Mouse (Mus musculus) hindbrain, embryonic 15.5 days (tissue): ENCODE data around the gene Gap43. TPM values are rescaled to one million over a fixed set of nuclear protein-coding genes. Genes with fewer than 3 reads are reported as not detected.
A peak's percentile ranks its signal among the peaks of the same experiment; 100 is the strongest.

Source experiments
- ATAC-seq: fragments of 200-750 bp; cut with Nextera tagmentation; 2 replicates; pipeline ENCODE4 v1.8.0; 2017; ENCODE audit warnings: low read depth, moderate number of reproducible peaks, moderate TSS enrichment; ENCODE audit not compliant: low FRiP score
- H3K27ac ChIP-seq: fragments of 300-500 bp; sonication (generic); replicated peaks from 2 replicates; pipeline ENCODE4 v1.5.1; 2015; ENCODE audit warnings: mild to moderate bottlenecking, inconsistent platforms
- H3K27me3 ChIP-seq: fragments of 300-500 bp; sonication (generic); 2 replicates; pipeline ENCODE4 v1.6.1; 2015; ENCODE audit warnings: control low read depth, inconsistent platforms
- H3K36me3 ChIP-seq: fragments of 300-500 bp; sonication (generic); 2 replicates; pipeline ENCODE4 v1.6.1; 2015; ENCODE audit warnings: control low read depth, inconsistent platforms
- H3K4me1 ChIP-seq: fragments of 300-500 bp; sonication (generic); replicated peaks from 2 replicates; pipeline ENCODE4 v1.6.1; 2015; ENCODE audit warnings: control low read depth, inconsistent platforms
- H3K4me2 ChIP-seq: fragments of 300-500 bp; sonication (generic); 2 replicates; pipeline ENCODE4 v1.6.1; 2015; ENCODE audit warnings: moderate library complexity, mild to moderate bottlenecking, inconsistent platforms
- H3K4me3 ChIP-seq: fragments of 300-500 bp; sonication (generic); 2 replicates; pipeline ENCODE4 v1.5.1; 2015; ENCODE audit warnings: mild to moderate bottlenecking, inconsistent platforms
- H3K9ac ChIP-seq: fragments of 300-500 bp; sonication (generic); 2 replicates; pipeline ENCODE4 v1.6.1; 2015; ENCODE audit warnings: inconsistent platforms
- H3K9me3 ChIP-seq: fragments of 300-500 bp; sonication (generic); 2 replicates; pipeline ENCODE4 v1.6.1; 2016; ENCODE audit warnings: control low read depth, inconsistent platforms
- WGBS: fragments of 180-500 bp; shearing (Covaris S2); methylation state at CpG from one replicate; pipeline ENCODE4 v1.1.7; 2015; 5-methylcytosine and 5-hydroxymethylcytosine counted together
- polyA plus RNA-seq: library from polyadenylated mRNA; unstranded; fragments of >200 nt; fragmentation: Nextera tagmentation; extraction: Ambion mirVana; gene quantifications from 2 replicates; pipeline ENCODE4 v1.2.1, GENCODE M21; 2015

Gap43 gene
- polyA plus RNA-seq, 1 experiment from 2014 or later, result 1,507 TPM

GRCm38 (mm10) chr16:42337663-42338062 lies 2.8 kb downstream of the Gap43 start:
- Histone ChIP-seq H3K9ac (peak overlapping the region; percentile 87), H3K4me3 (peak overlapping the region; percentile 82), H3K27me3 (no peaks in the 10 kb centered on the region), H3K4me1 (peaks cover 39% of the 10 kb centered on the region), H3K27ac (peak overlapping the region; percentile 90), H3K36me3 (no peaks in the 10 kb centered on the region), H3K9me3 (no peaks in the 10 kb centered on the region), H3K4me2 (peak overlapping the region; percentile 51)
- ATAC-seq, result no peak
- 38% methylated on average over 2 of the region's 2 CpGs for WGBS

GRCm38 (mm10) chr16:42336610-42337009 lies 3.8 kb downstream of the Gap43 start:
- peak overlapping the region; percentile 90 for H3K27ac ChIP-seq
- H3K4me2 ChIP-seq, result peak overlapping the region; percentile 51

GRCm38 (mm10) chr16:42332321-42332720 lies 8.1 kb downstream of the Gap43 start:
- Histone ChIP-seq H3K27ac (no peak overlapping the region), H3K4me1 (peaks cover 42% of the 10 kb centered on the region), H3K9ac (no peak overlapping the region), H3K4me3 (no peak overlapping the region), H3K9me3 (no peaks in the 10 kb centered on the region), H3K36me3 (peaks cover 6% of the 10 kb centered on the region; the same call in 1 of the 2 replicates), H3K4me2 (no peak overlapping the region), H3K27me3 (no peaks in the 10 kb centered on the region)
- peak; percentile 50 for ATAC-seq
- 36% methylated on average over 4 of the region's 4 CpGs for WGBS

More at GRCm38 (mm10) chr16:42336610-42337009, 3.8 kb downstream of the Gap43 start:
- WGBS, result 32% methylated on average over 2 of the region's 2 CpGs
- no peak for ATAC-seq
- Histone ChIP-seq H3K27me3 (no peaks in the 10 kb centered on the region), H3K9me3 (no peaks in the 10 kb centered on the region), H3K36me3 (no peaks in the 10 kb centered on the region), H3K4me1 (peaks cover 44% of the 10 kb centered on the region), H3K9ac (peak overlapping the region; percentile 24), H3K4me3 (peak overlapping the region; percentile 82)

- no peak overlapping the region for H3K4me2 ChIP-seq
- H3K4me3 ChIP-seq, result no peak overlapping the region
- H3K27ac ChIP-seq, result no peak overlapping the region
- H3K9me3 ChIP-seq, result no peaks in the 10 kb centered on the region
- H3K9ac ChIP-seq, result no peak overlapping the region
- H3K27me3 ChIP-seq, result no peaks in the 10 kb centered on the region
- no peak for ATAC-seq
- WGBS, result 82% methylated on average over 2 of the region's 2 CpGs
- peaks cover 6% of the 10 kb centered on the region; the same call in 1 of the 2 replicates for H3K36me3 ChIP-seq
- H3K4me1 ChIP-seq, result no peaks in the 10 kb centered on the region
Measured at GRCm38 (mm10) chr16:42326191-42326590, 14.3 kb downstream of the Gap43 start.

- H3K9ac ChIP-seq, result no peak overlapping the region
- H3K36me3 ChIP-seq, result 0 out of 2 replicates have a peak, but pooled peaks cover under 1% of the 10 kb centered on the region
- no peak overlapping the region for H3K4me2 ChIP-seq
- ATAC-seq, result no peak
- no peaks in the 10 kb centered on the region for H3K4me1 ChIP-seq
- H3K4me3 ChIP-seq, result no peak overlapping the region
- no peaks in the 10 kb centered on the region for H3K9me3 ChIP-seq
- no peaks in the 10 kb centered on the region for H3K27me3 ChIP-seq
- no peak overlapping the region for H3K27ac ChIP-seq
Measured at GRCm38 (mm10) chr16:42325536-42325935, 14.9 kb downstream of the Gap43 start.

- Histone ChIP-seq H3K27ac (no peak overlapping the region), H3K4me2 (no peak overlapping the region), H3K4me1 (no peaks in the 10 kb centered on the region), H3K4me3 (no peak overlapping the region), H3K36me3 (0 out of 2 replicates have a peak, but pooled peaks cover 3% of the 10 kb centered on the region), H3K27me3 (no peaks in the 10 kb centered on the region), H3K9ac (no peak overlapping the region), H3K9me3 (no peaks in the 10 kb centered on the region)
- no peak for ATAC-seq
Measured at GRCm38 (mm10) chr16:42319831-42320230, 20.6 kb downstream of the Gap43 start.

GRCm38 (mm10) chr16:42319365-42319764 lies 21.1 kb downstream of the Gap43 start:
- Histone ChIP-seq H3K27me3 (no peaks in the 10 kb centered on the region), H3K4me2 (no peak overlapping the region), H3K4me1 (no peaks in the 10 kb centered on the region), H3K36me3 (0 out of 2 replicates have a peak, but pooled peaks cover 3% of the 10 kb centered on the region), H3K4me3 (no peak overlapping the region), H3K9me3 (no peaks in the 10 kb centered on the region), H3K9ac (no peak overlapping the region), H3K27ac (no peak overlapping the region)
- 79% methylated on average over 5 of the region's 5 CpGs for WGBS
- ATAC-seq, result no peak

GRCm38 (mm10) chr16:42312125-42312524 lies 28.3 kb downstream of the Gap43 start:
- H3K9me3 ChIP-seq, result no peaks in the 10 kb centered on the region
- H3K36me3 ChIP-seq, result peaks cover 8% of the 10 kb centered on the region; the same call in 1 of the 2 replicates
- WGBS, result 93% methylated on average over 1 of the region's 1 CpGs
- H3K4me3 ChIP-seq, result no peak overlapping the region
- H3K4me1 ChIP-seq, result peaks cover 18% of the 10 kb centered on the region
- no peak overlapping the region for H3K9ac ChIP-seq
- no peak overlapping the region for H3K27ac ChIP-seq
- no peaks in the 10 kb centered on the region for H3K27me3 ChIP-seq
- no peak overlapping the region for H3K4me2 ChIP-seq
- ATAC-seq, result no peak

- H3K4me3 ChIP-seq, result no peak overlapping the region
- H3K4me1 ChIP-seq, result peaks cover 50% of the 10 kb centered on the region
- H3K27ac ChIP-seq, result no peak overlapping the region
- no peak overlapping the region for H3K9ac ChIP-seq
- H3K9me3 ChIP-seq, result no peaks in the 10 kb centered on the region
- H3K36me3 ChIP-seq, result peaks cover 6% of the 10 kb centered on the region; the same call in 1 of the 2 replicates
- H3K4me2 ChIP-seq, result no peak overlapping the region
- no peaks in the 10 kb centered on the region for H3K27me3 ChIP-seq
- 44% methylated on average over 1 of the region's 1 CpGs for WGBS
- no peak for ATAC-seq
Measured at GRCm38 (mm10) chr16:42308761-42309160, 31.7 kb downstream of the Gap43 start.

GRCm38 (mm10) chr16:42305934-42306701 lies 34.3 kb downstream of the Gap43 start:
- 4% methylated on average over 14 of the region's 14 CpGs for WGBS
- Histone ChIP-seq H3K27me3 (no peaks in the 10 kb centered on the region), H3K4me1 (peaks cover 58% of the 10 kb centered on the region), H3K9me3 (no peaks in the 10 kb centered on the region), H3K36me3 (no peaks in the 10 kb centered on the region), H3K4me2 (peak overlapping the region; percentile 52), H3K9ac (peak overlapping the region; percentile 16; the same call in 1 of the 2 replicates), H3K27ac (peak overlapping the region; percentile 26), H3K4me3 (peak overlapping the region; percentile 24)
- peak; percentile 84 for ATAC-seq

GRCm38 (mm10) chr16:42303461-42303860 lies 37.0 kb downstream of the Gap43 start:
- Histone ChIP-seq H3K4me3 (no peak overlapping the region), H3K4me2 (no peak overlapping the region), H3K36me3 (no peaks in the 10 kb centered on the region), H3K9me3 (no peaks in the 10 kb centered on the region), H3K27ac (peak overlapping the region; percentile 52; the same call in 1 of the 2 replicates), H3K4me1 (peaks cover 43% of the 10 kb centered on the region), H3K9ac (no peak overlapping the region), H3K27me3 (no peaks in the 10 kb centered on the region)
- ATAC-seq, result 0 out of 2 replicates have a peak, but pooled peaks have one; percentile 23
- WGBS, result 31% methylated on average over 6 of the region's 6 CpGs

GRCm38 (mm10) chr16:42294481-42294880 lies 46.0 kb downstream of the Gap43 start:
- H3K27me3 ChIP-seq, result no peaks in the 10 kb centered on the region
- 0 out of 2 replicates have a peak overlapping the region, but pooled peaks have one; percentile 8 for H3K27ac ChIP-seq
- ATAC-seq, result 0 out of 2 replicates have a peak, but pooled peaks have one; percentile 28
- peaks cover 16% of the 10 kb centered on the region for H3K4me1 ChIP-seq
- peaks cover 10% of the 10 kb centered on the region; the same call in 1 of the 2 replicates for H3K36me3 ChIP-seq
- H3K9me3 ChIP-seq, result no peaks in the 10 kb centered on the region
- H3K4me3 ChIP-seq, result no peak overlapping the region
- H3K4me2 ChIP-seq, result no peak overlapping the region
- WGBS, result 67% methylated on average over 5 of the region's 5 CpGs
- no peak overlapping the region for H3K9ac ChIP-seq
